Mouse (Mus musculus) limb, embryonic 15.5 days (tissue): ENCODE measurements at regions not wholly inside any gene's neighbourhood (a gene's known extent, or its start where the extent isn't known, plus 50 kb on each side); places are given as distances from the start of the nearest gene placed in this dataset.
A peak's percentile ranks its signal among the peaks of the same experiment; 100 is the strongest.
"Not testable (repeated sequence)": the region's sequence is repeated elsewhere in the genome, so short reads cannot be mapped to it uniquely, and the experiment has no call there.

ENCODE experiments used
- ATAC-seq: fragments of 200-750 bp; cut with Nextera tagmentation; 2 replicates; pipeline ENCODE4 v1.8.0; 2017; ENCODE audit warnings: low read depth, moderate TSS enrichment; ENCODE audit not compliant: insufficient number of reproducible peaks, low FRiP score, low TSS enrichment
- H3K27ac ChIP-seq: fragments of 300-500 bp; sonication (generic); 2 replicates; pipeline ENCODE4 v1.5.1; 2015; ENCODE audit warnings: moderate library complexity, mild to moderate bottlenecking, inconsistent platforms
- H3K27me3 ChIP-seq: fragments of 300-500 bp; sonication (generic); 2 replicates; pipeline ENCODE4 v1.6.1; 2015; ENCODE audit warnings: inconsistent platforms
- H3K36me3 ChIP-seq: fragments of 300-500 bp; sonication (generic); 2 replicates; pipeline ENCODE4 v1.6.1; 2015; ENCODE audit warnings: inconsistent platforms
- H3K4me1 ChIP-seq: fragments of 300-500 bp; sonication (generic); 2 replicates; pipeline ENCODE4 v1.6.1; 2015; ENCODE audit warnings: inconsistent platforms
- H3K4me2 ChIP-seq: fragments of 300-500 bp; sonication (generic); 2 replicates; pipeline ENCODE4 v1.6.1; 2015; ENCODE audit warnings: mild to moderate bottlenecking, inconsistent platforms
- H3K4me3 ChIP-seq: fragments of 300-500 bp; sonication (generic); 2 replicates; pipeline ENCODE4 v1.5.1; 2015; ENCODE audit warnings: mild to moderate bottlenecking, inconsistent platforms
- H3K9ac ChIP-seq: fragments of 300-500 bp; sonication (generic); 2 replicates; pipeline ENCODE4 v1.6.1; 2015; ENCODE audit warnings: inconsistent platforms
- H3K9me3 ChIP-seq: fragments of 300-500 bp; sonication (generic); 2 replicates; pipeline ENCODE4 v1.6.1; 2016; ENCODE audit warnings: inconsistent platforms
- WGBS: fragments of 180-500 bp; shearing (Covaris S2); methylation state at CpG from one replicate; pipeline ENCODE4 v1.1.7; 2015; 5-methylcytosine and 5-hydroxymethylcytosine counted together

- no peak overlapping the region for H3K27ac ChIP-seq
- no peaks in the 10 kb centered on the region for H3K36me3 ChIP-seq
- WGBS, result 86% methylated on average over 9 of the region's 9 CpGs
- no peaks in the 10 kb centered on the region for H3K4me1 ChIP-seq
- H3K9ac ChIP-seq, result no peak overlapping the region
- H3K4me2 ChIP-seq, result no peak overlapping the region
- ATAC-seq, result no peak
- H3K4me3 ChIP-seq, result no peak overlapping the region
- no peaks in the 10 kb centered on the region for H3K27me3 ChIP-seq
- no peaks in the 10 kb centered on the region for H3K9me3 ChIP-seq
Observed at GRCm38 (mm10) chr7:60293556-60293955, 153.5 kb upstream of the Snrpn start.

GRCm38 (mm10) chr7:60244187-60244866 is 104.3 kb upstream of the Snrpn start:
- Histone ChIP-seq H3K4me3 (peak overlapping the region; percentile 40), H3K4me2 (peak overlapping the region; percentile 32), H3K27ac (peak overlapping the region; percentile 57; the same call in 1 of the 2 replicates)
- not testable (repeated sequence) for H3K9ac ChIP-seq, H3K36me3 ChIP-seq, H3K9me3 ChIP-seq, H3K27me3 ChIP-seq, H3K4me1 ChIP-seq
- peak; percentile 86; the same call in 1 of the 2 replicates for ATAC-seq
- 20% methylated on average over 22 of the region's 22 CpGs for WGBS

- WGBS, result 35% methylated on average over 11 of the region's 11 CpGs
- not testable (repeated sequence) for H3K9ac ChIP-seq, ATAC-seq, H3K4me1 ChIP-seq, H3K36me3 ChIP-seq, H3K27me3 ChIP-seq, H3K27ac ChIP-seq, H3K9me3 ChIP-seq
- H3K4me2 ChIP-seq, result peak overlapping the region; percentile 19
- peak overlapping the region; percentile 40 for H3K4me3 ChIP-seq
Observed at GRCm38 (mm10) chr7:60243746-60244145, 103.7 kb upstream of the Snrpn start.

GRCm38 (mm10) chr7:60238595-60239195 is 98.7 kb upstream of the Snrpn start:
- not testable (repeated sequence) for H3K4me1 ChIP-seq, H3K4me2 ChIP-seq, H3K9ac ChIP-seq, H3K4me3 ChIP-seq, H3K9me3 ChIP-seq, ATAC-seq, H3K36me3 ChIP-seq, H3K27me3 ChIP-seq, H3K27ac ChIP-seq
- WGBS, result 4% methylated on average over 4 of the region's 4 CpGs

GRCm38 (mm10) chr7:60216358-60217273 is 76.6 kb upstream of the Snrpn start:
- H3K36me3 ChIP-seq, H3K27me3 ChIP-seq, H3K4me2 ChIP-seq, H3K4me1 ChIP-seq, H3K9ac ChIP-seq, H3K9me3 ChIP-seq, ATAC-seq, H3K4me3 ChIP-seq, H3K27ac ChIP-seq: not testable (repeated sequence)
- 58% methylated on average over 3 of the region's 3 CpGs for WGBS
